Mouse (Mus musculus): ENCODE results near the gene Psmb8. TPM values are rescaled to one million over a fixed set of nuclear protein-coding genes. Genes with fewer than 3 reads are reported as not detected.
A peak's percentile ranks its signal among the peaks of the same experiment; 100 is the strongest.

The Psmb8 gene
- total and polyA plus RNA-seq, 2 experiments from 2014 or later = 2.8 to 4.2 TPM

DNA sequence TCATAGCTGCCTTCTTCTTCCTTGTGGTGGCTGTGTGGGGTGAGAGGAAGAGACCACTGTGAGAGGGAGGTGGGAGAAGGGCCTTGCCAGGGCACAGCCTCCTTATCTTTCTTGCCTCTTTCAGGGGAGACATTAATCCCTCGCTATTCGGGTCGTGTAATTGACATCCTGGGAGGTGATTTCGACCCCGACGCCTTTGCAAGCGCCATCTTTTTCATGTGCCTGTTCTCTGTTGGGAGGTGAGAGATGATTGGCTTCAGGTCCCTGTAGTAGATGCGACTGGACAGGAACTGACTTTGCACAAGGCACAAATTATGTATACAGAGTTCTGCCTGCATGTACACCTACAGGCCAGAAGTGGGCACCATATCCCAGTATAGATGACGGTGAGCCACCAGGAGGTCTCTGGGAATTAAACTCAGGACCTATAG lies 8.2 kb downstream of the Psmb8 start:
- TF ChIP-seq CTCF (IDR thresholded peaks at IDR 0.05) = peak; percentile 71
- Histone ChIP-seq H3K4me3 (ENCODE audit: low read depth, low read length) (no peak overlapping the region), H3K36me3 (ENCODE audit: insufficient read depth, low read length) (no peaks in the 10 kb centered on the region), H3K27ac (ENCODE audit: low read depth, low read length) (no peak overlapping the region), H3K4me1 (ENCODE audit: insufficient read depth, low read length) (no peaks in the 10 kb centered on the region; the same call in 1 of the 2 replicates), H3K9me3 (ENCODE audit: low read length) (no peaks in the 10 kb centered on the region), H3K27me3 (ENCODE audit: insufficient read depth, low read length) (peaks cover 34% of the 10 kb centered on the region), H3K9ac (replicated peaks; ENCODE audit: low read length, poor library complexity, severe bottlenecking) (no peak overlapping the region), H3K4me2 (ENCODE audit: low read depth, low read length, poor library complexity, severe bottlenecking) (no peak overlapping the region)
- peak; percentile 56 for DNase-seq (ENCODE audit: low spot score)
- WGBS = 15% methylated on average over 9 of the region's 9 CpGs
- ATAC-seq (ENCODE audit: low FRiP score) = no peak

- no peak for DNase-seq (ENCODE audit: low spot score)
- H3K4me2 ChIP-seq (ENCODE audit: low read depth, low read length, poor library complexity, severe bottlenecking) = no peak overlapping the region
- no peak overlapping the region for H3K27ac ChIP-seq (ENCODE audit: low read depth, low read length)
- H3K4me3 ChIP-seq (ENCODE audit: low read depth, low read length) = no peak overlapping the region
- H3K27me3 ChIP-seq (ENCODE audit: insufficient read depth, low read length) = peaks cover 35% of the 10 kb centered on the region
- H3K9me3 ChIP-seq (ENCODE audit: low read length) = no peaks in the 10 kb centered on the region
- H3K9ac ChIP-seq (replicated peaks; ENCODE audit: low read length, poor library complexity, severe bottlenecking) = no peak overlapping the region
- H3K4me1 ChIP-seq (ENCODE audit: insufficient read depth, low read length) = no peaks in the 10 kb centered on the region; the same call in 1 of the 2 replicates
- ATAC-seq (ENCODE audit: low FRiP score) = no peak
- 83% methylated on average over 5 of the region's 5 CpGs for WGBS
- TF ChIP-seq CTCF (IDR thresholded peaks at IDR 0.05) = no peak
- H3K36me3 ChIP-seq (ENCODE audit: insufficient read depth, low read length) = no peaks in the 10 kb centered on the region
These were observed 9.2 kb downstream of the Psmb8 start for GRCm38 (mm10) chr17:34206731-34207130.

GRCm38 (mm10) chr17:34207456-34207855 lies 9.9 kb downstream of the Psmb8 start:
- Histone ChIP-seq H3K9me3 (ENCODE audit: low read length) (no peaks in the 10 kb centered on the region), H3K4me2 (ENCODE audit: low read depth, low read length, poor library complexity, severe bottlenecking) (no peak overlapping the region), H3K4me3 (ENCODE audit: low read depth, low read length) (no peak overlapping the region), H3K27me3 (ENCODE audit: insufficient read depth, low read length) (peaks cover 35% of the 10 kb centered on the region), H3K9ac (replicated peaks; ENCODE audit: low read length, poor library complexity, severe bottlenecking) (no peak overlapping the region), H3K27ac (ENCODE audit: low read depth, low read length) (no peak overlapping the region), H3K4me1 (ENCODE audit: insufficient read depth, low read length) (no peaks in the 10 kb centered on the region; the same call in 1 of the 2 replicates), H3K36me3 (ENCODE audit: insufficient read depth, low read length) (no peaks in the 10 kb centered on the region)
- DNase-seq (ENCODE audit: low spot score) (no peak), ATAC-seq (ENCODE audit: low FRiP score) (no peak)
- no peak for TF ChIP-seq CTCF (IDR thresholded peaks at IDR 0.05)
- WGBS = 66% methylated on average over 3 of the region's 3 CpGs

GRCm38 (mm10) chr17:34207866-34208265 lies 10.3 kb downstream of the Psmb8 start:
- peaks cover 36% of the 10 kb centered on the region for H3K27me3 ChIP-seq (ENCODE audit: insufficient read depth, low read length)
- no peaks in the 10 kb centered on the region for H3K36me3 ChIP-seq (ENCODE audit: insufficient read depth, low read length)
- ATAC-seq (ENCODE audit: low FRiP score) (no peak), DNase-seq (ENCODE audit: low spot score) (no peak)
- H3K9me3 ChIP-seq (ENCODE audit: low read length) = no peaks in the 10 kb centered on the region
- TF ChIP-seq CTCF (IDR thresholded peaks at IDR 0.05) = no peak
- WGBS = 91% methylated on average over 9 of the region's 9 CpGs
- H3K4me1 ChIP-seq (ENCODE audit: insufficient read depth, low read length) = no peaks in the 10 kb centered on the region; the same call in 1 of the 2 replicates
- no peak overlapping the region for H3K27ac ChIP-seq (ENCODE audit: low read depth, low read length)
- H3K4me3 ChIP-seq (ENCODE audit: low read depth, low read length) = no peak overlapping the region
- no peak overlapping the region for H3K9ac ChIP-seq (replicated peaks; ENCODE audit: low read length, poor library complexity, severe bottlenecking)
- no peak overlapping the region for H3K4me2 ChIP-seq (ENCODE audit: low read depth, low read length, poor library complexity, severe bottlenecking)

GRCm38 (mm10) chr17:34208421-34208820 lies 10.9 kb downstream of the Psmb8 start:
- no peak overlapping the region for H3K4me3 ChIP-seq (ENCODE audit: low read depth, low read length)
- no peak overlapping the region for H3K4me2 ChIP-seq (ENCODE audit: low read depth, low read length, poor library complexity, severe bottlenecking)
- no peaks in the 10 kb centered on the region for H3K9me3 ChIP-seq (ENCODE audit: low read length)
- H3K27me3 ChIP-seq (ENCODE audit: insufficient read depth, low read length) = peaks cover 40% of the 10 kb centered on the region
- H3K27ac ChIP-seq (ENCODE audit: low read depth, low read length) = no peak overlapping the region
- no peaks in the 10 kb centered on the region; the same call in 1 of the 2 replicates for H3K4me1 ChIP-seq (ENCODE audit: insufficient read depth, low read length)
- no peak for DNase-seq (ENCODE audit: low spot score)
- no peak for TF ChIP-seq CTCF (IDR thresholded peaks at IDR 0.05)
- no peak overlapping the region for H3K9ac ChIP-seq (replicated peaks; ENCODE audit: low read length, poor library complexity, severe bottlenecking)
- no peaks in the 10 kb centered on the region for H3K36me3 ChIP-seq (ENCODE audit: insufficient read depth, low read length)
- ATAC-seq (ENCODE audit: low FRiP score) = no peak
- 27% methylated on average over 8 of the region's 10 CpGs for WGBS

- Histone ChIP-seq H3K4me3 (ENCODE audit: low read depth, low read length) (no peak overlapping the region), H3K27ac (ENCODE audit: low read depth, low read length) (no peak overlapping the region), H3K9ac (replicated peaks; ENCODE audit: low read length, poor library complexity, severe bottlenecking) (no peak overlapping the region), H3K4me1 (ENCODE audit: insufficient read depth, low read length) (no peaks in the 10 kb centered on the region; the same call in 1 of the 2 replicates), H3K36me3 (ENCODE audit: insufficient read depth, low read length) (no peaks in the 10 kb centered on the region), H3K9me3 (ENCODE audit: low read length) (no peaks in the 10 kb centered on the region), H3K27me3 (ENCODE audit: insufficient read depth, low read length) (peaks cover 40% of the 10 kb centered on the region), H3K4me2 (ENCODE audit: low read depth, low read length, poor library complexity, severe bottlenecking) (no peak overlapping the region)
- ATAC-seq (ENCODE audit: low FRiP score) (no peak), DNase-seq (ENCODE audit: low spot score) (no peak)
- WGBS = 45% methylated on average over 3 of the region's 3 CpGs
- TF ChIP-seq CTCF (IDR thresholded peaks at IDR 0.05) = peak; percentile 35
These were observed 12.2 kb downstream of the Psmb8 start for GRCm38 (mm10) chr17:34209680-34210079.
